Mouse (Mus musculus) thymus, postnatal 0 days (tissue): ENCODE results near the gene Olfr837. TPM values are rescaled to one million over a fixed set of nuclear protein-coding genes. Genes with fewer than 3 reads are reported as not detected.
"Not testable (repeated sequence)": the region's sequence is repeated elsewhere in the genome, so short reads cannot be mapped to it uniquely, and the experiment has no call there.

Source experiments
- DNase-seq: peaks from one replicate; pipeline ENCODE4 v3.0.0-alpha.2; 2015; ENCODE audit warnings: low spot score
- polyA plus RNA-seq: library from polyadenylated mRNA; unstranded; fragments of >200 nt; fragmentation: Nextera tagmentation; extraction: Ambion mirVana; gene quantifications from 2 replicates; pipeline ENCODE4 v1.2.1, GENCODE M21; 2015

Gene Olfr837
- not detected in 2 replicates for polyA plus RNA-seq

- DNase-seq = no peak
Measured at GRCm38 (mm10) chr9:19136017-19136416, at the start of gene Olfr837. TSS of gene Olfr837 (plus strand) at chr9:19136317.

- not testable (repeated sequence) for DNase-seq
Measured at GRCm38 (mm10) chr9:19092889-19093753, 43.0 kb upstream of the Olfr837 start.

GRCm38 (mm10) chr9:19097286-19097685, 38.8 kb upstream of the Olfr837 start:
- no peak for DNase-seq

DNA sequence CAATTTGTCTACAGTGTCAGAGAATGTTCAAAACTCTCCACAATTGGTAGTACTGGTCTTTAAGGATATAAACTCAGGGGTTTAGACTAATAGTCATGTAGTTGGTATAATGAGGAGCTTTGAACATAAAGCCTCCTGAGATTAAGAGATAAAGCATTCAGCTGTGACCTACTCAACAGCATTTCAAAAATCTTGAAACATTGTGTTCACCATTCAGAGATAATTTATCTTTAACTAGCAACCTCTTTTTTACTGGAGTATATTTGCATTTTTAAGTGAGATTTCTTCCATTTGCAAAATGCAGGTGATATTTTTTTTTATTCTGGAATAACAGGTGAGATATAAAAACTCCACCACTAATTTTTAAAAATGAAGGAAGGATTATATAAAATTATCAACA, 16.0 kb upstream of the Olfr837 start, which contains the start of gene Olfr836:
TSS of gene Olfr836 (plus strand) at position 301 of the 400 bp plus-strand sequence.
- no peak for DNase-seq

DNA sequence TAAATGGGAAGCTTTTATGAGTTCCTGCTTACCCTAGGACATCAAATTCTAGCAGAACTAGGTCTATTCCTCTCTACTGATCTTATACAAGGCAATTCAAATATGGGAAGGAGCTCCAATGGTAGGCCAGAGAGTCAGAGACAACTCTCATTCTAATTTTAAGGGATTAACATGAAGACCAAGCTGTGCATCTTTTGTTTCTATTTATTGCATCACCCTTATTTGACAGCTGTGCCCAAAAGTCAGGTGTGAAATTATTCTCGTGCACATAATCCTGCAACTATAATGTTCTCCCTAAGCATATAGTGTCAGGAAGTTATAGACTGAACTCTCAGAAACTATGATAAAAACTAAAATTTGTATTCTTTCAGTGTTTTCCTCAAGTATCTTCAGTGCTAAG, 41.1 kb downstream of the Olfr837 start, which contains the start of gene Olfr839-ps1:
TSS of gene Olfr839-ps1 (minus strand) at position 101 of the 400 bp plus-strand sequence.
- no peak for DNase-seq

Other genes with a start within 250 kb of the Olfr837 start
- not detected in 2 replicates for gene Olfr832, start 199.2 kb upstream of the Olfr837 start, polyA plus RNA-seq
- gene Olfr834, start 148.3 kb upstream of the Olfr837 start, polyA plus RNA-seq = not detected in 2 replicates
- not detected in 2 replicates for gene Olfr835, start 103.6 kb upstream of the Olfr837 start, polyA plus RNA-seq
- gene Olfr836, start 15.9 kb upstream of the Olfr837 start, polyA plus RNA-seq = not detected in 2 replicates
- not detected in 2 replicates for gene Olfr839-ps1, start 41.0 kb downstream of the Olfr837 start, polyA plus RNA-seq
- gene Olfr843, start 115.7 kb downstream of the Olfr837 start, polyA plus RNA-seq = not detected in 2 replicates
- not detected in 2 replicates for gene Olfr844, start 180.0 kb downstream of the Olfr837 start, polyA plus RNA-seq
- not detected in 2 replicates for gene Olfr845, start 200.1 kb downstream of the Olfr837 start, polyA plus RNA-seq
- gene Olfr846, start 227.7 kb downstream of the Olfr837 start, polyA plus RNA-seq = not detected in 2 replicates
- not detected in 2 replicates for gene Olfr847, start 242.4 kb downstream of the Olfr837 start, polyA plus RNA-seq